Mouse (Mus musculus) CD4-positive naive resting alpha-beta T cell, adult 57 days (primary cell): ENCODE measurements around the gene Apbb2. TPM values are rescaled to one million over a fixed set of nuclear protein-coding genes. Genes with fewer than 3 reads are reported as not detected.

Experiments
- total RNA-seq: library from RNA; stranded (reverse); gene quantifications from one replicate; pipeline ENCODE4 v1.2.4, GENCODE M21; 2023

Apbb2 gene
- 7.8 TPM for total RNA-seq

DNA sequence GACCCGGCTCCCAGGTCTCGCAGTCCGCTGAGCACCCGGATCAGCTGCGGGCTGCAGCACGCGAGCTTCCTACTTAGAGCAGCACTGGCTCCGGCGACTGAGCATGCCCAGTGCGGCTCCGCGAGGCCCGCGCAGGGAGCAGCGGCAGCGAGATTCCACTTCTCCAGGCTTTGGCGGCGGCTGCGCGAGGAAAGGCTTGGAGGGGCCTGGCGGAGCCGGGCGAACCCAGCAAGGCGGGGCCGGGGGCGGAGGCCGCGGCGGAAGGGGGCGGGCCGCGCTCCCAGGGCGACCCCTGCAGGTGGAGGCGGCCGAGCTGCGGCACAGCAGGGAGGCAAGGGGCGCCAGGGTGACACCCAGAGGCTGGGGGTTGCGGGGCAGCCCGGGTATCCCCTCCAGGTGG lies at the start of gene Apbb2:
TSS of gene Apbb2 (minus strand) at position 188 of the 400 bp plus-strand sequence.

DNA sequence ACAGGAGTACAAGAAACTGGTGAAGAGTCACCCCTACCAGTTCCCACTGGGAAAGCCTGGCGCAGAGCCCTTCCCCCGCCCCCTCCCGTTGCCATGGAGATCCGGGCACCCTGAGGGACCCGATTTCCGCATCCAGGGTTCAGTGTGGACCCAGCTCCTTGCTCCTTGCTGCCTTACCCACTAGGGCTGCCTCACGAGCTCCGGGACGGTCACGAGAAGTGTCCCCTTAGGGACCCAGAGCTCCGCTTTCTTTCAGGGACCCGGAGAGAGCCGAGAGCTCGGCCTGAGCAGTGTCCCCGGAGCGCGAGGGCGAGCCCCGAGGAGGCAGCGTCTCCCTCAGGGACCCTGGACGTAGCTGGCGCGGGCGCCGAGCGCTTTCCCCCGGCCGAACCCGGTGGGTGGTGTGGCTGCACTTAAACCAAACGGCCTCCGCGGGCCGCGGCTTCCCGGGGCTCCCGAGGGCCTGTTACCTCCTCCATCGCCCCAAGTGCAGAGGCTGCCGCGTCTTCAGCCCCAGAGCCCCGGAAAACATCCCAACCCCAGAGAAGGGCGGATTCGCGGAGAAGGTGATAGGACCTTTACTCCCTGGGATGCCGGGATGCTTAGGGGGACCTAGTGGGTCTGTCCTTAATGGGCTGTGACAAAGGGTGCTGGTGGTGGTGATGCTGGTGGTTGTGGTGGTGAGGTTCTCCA lies 358.7 kb downstream of the Apbb2 start, which contains the start of gene Nsun7:
TSS of gene Nsun7 (plus strand) at position 142 of the 693 bp plus-strand sequence.

Other genes starting within 250 kb of the Apbb2 start
- gene Uchl1, start 57.3 kb upstream of the Apbb2 start, total RNA-seq: not detected
- gene Limch1, start 127.0 kb upstream of the Apbb2 start, total RNA-seq: 0.53 TPM